Mouse (Mus musculus) T-helper 17 cell (primary cell): ENCODE measurements around the gene Cct8.

Experiments used
- in situ Hi-C, 2 experiments: fragments of 300-600 bp; cut with MboI, MseI; formaldehyde crosslinking; loops; 1 replicate in 1 of 2; 2 replicates in 1 of 2; pipeline ENCODE4 v1.15.1; 2025; ENCODE audit warnings: high pct_unique_total_duplicates in 2 of 2

Cct8 gene

DNA sequence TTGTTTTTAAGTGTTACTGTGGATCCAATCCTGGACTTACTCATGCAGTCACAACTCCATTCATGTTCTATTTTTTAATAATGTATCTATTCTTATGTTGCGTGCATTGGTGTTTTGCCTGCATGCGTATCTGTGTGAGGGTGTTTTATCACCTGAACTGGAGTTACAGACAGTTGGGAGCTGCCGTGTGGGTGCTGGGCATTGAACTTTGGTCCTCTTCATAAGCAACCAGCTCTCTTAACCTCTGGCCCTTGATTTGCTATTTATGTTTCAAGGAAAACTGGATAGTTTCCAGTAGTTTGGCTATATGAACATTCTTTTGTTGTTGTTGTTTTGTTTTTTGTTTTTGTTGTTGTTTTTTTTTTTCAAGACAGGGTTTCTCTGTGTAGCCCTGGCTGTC, 50.1 kb downstream of the Cct8 start:
- in situ Hi-C loops = no loop called here

DNA sequence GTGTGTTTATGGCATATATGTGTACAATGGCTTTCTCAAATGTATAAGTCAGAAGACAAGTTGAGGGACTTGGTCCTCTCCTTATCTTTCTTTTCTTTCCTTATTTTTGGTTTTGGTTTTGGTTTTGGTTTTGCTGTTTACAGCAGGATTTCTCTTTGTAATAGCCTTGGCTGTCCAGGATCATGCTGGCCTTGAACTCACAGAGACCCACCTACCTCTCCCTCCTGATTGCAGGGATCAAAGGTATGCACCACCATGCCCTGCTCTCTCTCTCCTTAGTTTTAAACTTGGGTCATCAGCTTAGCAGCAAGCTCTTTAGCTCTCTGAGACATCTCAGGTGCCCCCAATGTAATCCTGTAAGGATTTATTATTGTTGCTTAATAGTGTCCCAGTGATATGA, 50.6 kb downstream of the Cct8 start:
- in situ Hi-C loops = no loop called here

DNA sequence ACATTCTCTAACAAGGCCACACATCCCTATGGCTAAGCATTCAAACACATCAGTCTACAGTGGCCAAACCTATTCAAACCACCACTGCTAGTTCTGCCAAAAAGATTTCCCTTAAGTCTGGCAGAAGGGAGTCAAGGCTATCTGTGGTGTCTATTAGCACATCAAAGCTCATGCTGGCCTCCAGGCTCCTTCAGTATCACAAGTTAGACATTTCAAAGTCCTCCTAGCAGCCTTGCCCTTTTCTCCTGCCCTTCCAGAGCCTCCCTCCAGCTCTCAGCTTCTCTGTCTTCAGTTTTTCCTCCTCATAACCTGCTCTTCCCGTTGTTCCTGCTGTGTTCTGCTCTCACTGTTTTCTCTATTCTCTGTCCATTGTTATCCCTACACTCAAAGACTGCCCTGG, 51.6 kb downstream of the Cct8 start:
- in situ Hi-C loops = no loop called here

DNA sequence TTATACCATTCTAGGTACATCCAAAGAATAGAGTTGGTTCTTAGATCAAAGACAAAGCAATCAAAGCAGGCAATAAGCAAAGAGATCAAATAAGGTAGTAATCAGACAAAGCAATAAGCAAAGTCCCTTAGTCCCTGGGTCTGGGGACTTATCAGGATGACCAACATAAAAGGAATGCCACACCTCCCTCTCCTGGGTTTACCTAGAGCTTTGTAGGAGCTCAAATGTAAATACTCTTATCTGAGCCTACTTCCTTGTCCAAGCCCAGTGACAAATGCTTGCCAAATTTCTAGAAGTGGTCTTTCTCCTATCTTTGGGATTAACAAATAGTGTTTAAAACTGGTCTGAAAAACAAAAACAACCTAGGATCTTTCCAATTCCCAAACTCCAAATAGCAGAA, 52.4 kb downstream of the Cct8 start:
- in situ Hi-C loops = no loop called here

DNA sequence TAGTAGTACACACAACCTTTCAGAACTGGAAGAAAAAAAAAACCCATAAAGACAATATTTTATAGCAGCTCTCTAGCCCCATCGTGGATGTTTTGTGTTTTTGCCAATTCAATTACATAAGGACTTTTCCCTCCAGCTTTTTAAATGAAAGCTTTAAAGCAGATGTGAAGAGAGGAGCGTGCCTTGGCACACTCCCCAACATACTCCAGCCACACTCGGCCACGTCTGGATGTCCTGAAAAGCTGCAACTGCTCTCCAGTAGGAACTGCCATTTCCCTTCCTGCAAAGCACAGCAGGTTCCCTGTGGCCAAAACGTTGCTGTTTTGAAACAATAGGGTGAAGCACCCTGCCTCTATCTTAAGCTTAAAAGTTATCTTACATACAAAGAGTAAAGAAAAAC, 53.4 kb downstream of the Cct8 start:
- in situ Hi-C loops = no loop called here

DNA sequence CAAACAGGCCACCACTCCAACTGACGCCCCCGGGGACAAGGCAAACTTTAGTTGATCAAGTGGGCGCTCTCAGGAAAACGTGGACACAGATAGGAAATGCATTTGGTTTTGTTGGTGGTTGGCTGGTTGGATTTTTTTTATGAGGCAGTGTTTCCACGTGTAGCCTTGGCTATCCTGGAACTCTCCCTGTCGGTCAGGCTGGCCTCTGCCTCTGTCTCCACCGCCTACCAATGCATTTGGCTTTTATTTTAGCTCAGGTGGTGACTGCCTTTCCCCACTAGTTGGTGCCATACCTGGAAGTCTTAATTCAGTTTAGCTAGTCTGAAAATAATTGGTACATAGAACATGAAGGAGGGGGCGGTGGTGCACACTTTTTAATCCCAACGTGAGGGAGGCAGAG, 54.6 kb downstream of the Cct8 start:
- in situ Hi-C loops = no loop called here

DNA sequence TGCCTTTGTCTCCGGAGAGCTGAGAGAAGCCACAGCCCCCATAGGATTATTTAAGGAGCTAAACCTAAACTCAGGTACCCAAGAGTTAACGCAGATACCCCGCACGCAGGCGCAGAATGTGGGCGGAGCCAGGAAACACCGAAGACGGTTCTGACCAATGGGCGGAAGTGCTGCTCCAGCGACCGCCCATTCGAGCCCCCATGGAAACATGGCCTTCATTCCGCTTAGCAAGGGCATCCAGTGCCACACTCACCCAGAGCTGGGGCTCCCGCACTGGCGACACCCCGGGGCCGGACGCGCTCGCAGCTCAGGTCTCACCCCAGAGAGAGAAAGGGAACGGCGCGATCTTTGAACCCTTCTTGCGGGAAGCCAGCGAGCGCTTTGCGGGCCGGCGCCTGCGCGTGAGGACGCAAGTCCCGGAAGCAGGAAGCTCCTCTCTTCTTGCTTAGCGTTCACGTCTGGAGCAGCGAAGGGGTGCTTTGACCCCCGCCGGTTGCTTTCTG, 55.4 kb downstream of the Cct8 start, which contains the start of gene Rwdd2b:
Rwdd2b (minus strand) TSS at position 390 of the 503 bp plus-strand sequence.
- in situ Hi-C loops = no loop called here

DNA sequence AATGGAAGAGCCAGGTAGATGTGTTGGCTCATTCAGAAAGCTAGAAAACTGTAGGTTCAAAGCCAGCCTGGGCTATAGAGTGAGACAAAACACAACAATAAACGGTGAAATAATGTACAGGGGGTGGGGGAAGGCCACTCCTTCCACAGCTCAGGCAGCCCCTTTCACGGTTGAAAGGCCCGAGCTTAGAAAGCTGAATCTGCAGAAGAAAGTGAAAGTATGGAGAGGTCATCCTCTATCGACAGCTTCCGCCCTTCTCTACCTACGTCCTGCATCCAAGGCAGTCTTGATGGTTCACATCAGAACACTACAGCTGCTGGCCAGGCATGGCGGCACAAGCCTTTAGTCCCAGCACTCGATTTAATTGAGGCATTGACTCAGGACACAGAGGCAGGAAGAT, 57.0 kb downstream of the Cct8 start:
- in situ Hi-C loops = no loop called here

DNA sequence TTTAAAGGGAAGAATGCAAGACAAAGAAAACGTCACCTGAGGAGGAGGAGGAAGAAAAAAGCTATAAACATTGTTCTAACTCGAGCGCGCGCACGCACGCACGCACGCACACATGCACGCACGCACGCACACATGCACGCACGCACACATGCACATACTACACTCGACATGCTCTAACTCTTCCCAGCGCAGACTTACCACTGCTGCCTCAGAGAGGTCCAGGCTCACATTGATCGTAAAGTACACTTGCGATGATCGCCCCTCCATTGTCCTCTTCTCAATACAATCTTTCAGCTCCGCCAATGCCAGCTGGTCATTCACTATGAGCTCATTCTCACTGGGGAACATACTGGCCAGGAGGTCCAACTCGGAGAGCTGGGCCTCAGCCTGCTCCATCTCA, 58.6 kb downstream of the Cct8 start:
- in situ Hi-C loops = no loop called here

DNA sequence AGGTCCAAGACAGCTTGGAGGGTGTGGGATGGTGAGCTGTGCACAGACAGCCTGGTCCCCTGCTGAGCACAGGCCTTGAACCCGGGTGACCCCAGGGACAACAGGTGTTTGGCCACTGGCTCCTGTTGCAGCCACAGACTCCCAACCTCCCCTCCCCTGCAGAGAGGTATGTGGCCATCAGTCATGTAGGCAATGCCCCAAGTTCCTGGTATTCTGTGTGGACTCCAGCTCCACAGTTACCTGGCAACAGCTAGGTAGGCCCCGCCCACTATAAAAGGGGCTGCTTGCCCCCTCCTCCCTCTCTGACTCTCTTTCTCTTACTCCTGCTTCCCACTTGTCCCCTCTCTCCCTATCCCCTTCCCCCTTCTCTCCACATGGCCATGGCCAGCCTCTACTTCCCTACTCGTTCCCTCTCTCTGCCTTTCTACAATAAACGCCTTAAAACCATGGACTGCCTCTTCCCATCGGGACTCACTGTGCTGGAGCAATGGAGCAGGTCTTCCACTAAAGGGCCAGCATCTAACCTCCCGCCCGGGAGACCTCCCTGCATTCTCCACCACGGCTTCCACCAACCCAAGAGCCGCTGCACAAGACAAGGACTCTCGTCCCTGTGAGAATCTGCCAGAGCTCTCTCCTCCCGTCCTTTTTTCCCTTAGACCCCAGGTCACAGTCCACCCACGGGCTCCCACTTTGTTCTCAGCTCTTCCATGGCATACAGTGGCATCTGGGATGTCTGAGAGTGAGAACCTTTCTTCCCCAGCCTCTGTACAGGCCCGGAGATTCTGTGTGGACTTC, 60.1 kb downstream of the Cct8 start:
- in situ Hi-C loops = no loop called here

DNA sequence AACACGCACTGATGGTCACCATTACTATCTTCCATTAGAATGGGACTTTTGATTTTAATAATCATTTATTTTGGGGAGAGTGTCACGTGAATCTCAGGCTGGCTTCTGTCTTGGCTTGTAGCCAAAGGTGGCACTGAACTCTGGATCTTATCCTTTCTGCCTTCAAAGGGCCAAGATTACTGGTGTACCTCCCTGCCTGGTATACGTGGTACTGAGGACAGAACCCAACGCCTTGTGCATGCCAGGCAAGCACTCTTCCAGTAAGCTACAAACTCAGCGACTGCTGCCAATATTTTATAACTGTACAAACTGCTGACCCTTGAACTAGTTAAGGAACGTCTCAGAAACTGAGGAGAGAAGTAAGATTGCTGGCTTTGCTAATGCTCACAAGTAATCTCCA, 60.7 kb downstream of the Cct8 start:
- in situ Hi-C loops = no loop called here

DNA sequence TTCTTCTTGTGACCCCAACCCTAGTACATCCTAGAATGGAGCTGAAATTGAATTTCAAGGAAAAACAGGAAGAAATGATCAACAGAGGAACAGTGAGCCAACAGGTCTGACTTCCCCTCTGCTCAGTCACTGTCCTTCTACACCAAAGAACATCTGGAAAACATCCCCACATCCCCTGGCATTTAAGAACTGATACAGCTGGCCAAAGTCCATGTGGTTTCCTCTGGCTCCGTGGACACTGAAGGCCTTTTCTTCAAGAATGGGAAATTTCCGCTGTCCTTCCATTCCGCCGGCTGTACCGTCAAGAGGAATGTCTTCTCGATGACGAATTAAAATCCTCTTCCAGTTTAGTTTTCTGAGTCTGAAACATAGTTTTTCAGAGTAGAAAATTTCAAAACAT, 61.4 kb downstream of the Cct8 start:
- in situ Hi-C loops = no loop called here
